Mouse (Mus musculus) neutrophil, adult 5-6 weeks (primary cell): ENCODE results near the gene Mccc1. TPM values are rescaled to one million over a fixed set of nuclear protein-coding genes. Genes with fewer than 3 reads are reported as not detected.
A peak's percentile ranks its signal among the peaks of the same experiment; 100 is the strongest.

Source experiments
- ATAC-seq: fragments of 151-379, 151-347 bp; 2 replicates; pipeline ENCODE4 v1.8.0; 2017; ENCODE audit warnings: mild to moderate bottlenecking, moderate TSS enrichment; ENCODE audit not compliant: insufficient number of reproducible peaks, poor library complexity, low FRiP score, severe bottlenecking; ENCODE audit errors: extremely low read depth
- total RNA-seq: library from RNA; stranded (forward); fragments of 200-1000 nt; gene quantifications from 2 replicates; pipeline ENCODE4 v1.2.3, GENCODE M21; 2017

Gene Mccc1
- 18.6 and 23.6 TPM in 2 replicates for total RNA-seq

DNA sequence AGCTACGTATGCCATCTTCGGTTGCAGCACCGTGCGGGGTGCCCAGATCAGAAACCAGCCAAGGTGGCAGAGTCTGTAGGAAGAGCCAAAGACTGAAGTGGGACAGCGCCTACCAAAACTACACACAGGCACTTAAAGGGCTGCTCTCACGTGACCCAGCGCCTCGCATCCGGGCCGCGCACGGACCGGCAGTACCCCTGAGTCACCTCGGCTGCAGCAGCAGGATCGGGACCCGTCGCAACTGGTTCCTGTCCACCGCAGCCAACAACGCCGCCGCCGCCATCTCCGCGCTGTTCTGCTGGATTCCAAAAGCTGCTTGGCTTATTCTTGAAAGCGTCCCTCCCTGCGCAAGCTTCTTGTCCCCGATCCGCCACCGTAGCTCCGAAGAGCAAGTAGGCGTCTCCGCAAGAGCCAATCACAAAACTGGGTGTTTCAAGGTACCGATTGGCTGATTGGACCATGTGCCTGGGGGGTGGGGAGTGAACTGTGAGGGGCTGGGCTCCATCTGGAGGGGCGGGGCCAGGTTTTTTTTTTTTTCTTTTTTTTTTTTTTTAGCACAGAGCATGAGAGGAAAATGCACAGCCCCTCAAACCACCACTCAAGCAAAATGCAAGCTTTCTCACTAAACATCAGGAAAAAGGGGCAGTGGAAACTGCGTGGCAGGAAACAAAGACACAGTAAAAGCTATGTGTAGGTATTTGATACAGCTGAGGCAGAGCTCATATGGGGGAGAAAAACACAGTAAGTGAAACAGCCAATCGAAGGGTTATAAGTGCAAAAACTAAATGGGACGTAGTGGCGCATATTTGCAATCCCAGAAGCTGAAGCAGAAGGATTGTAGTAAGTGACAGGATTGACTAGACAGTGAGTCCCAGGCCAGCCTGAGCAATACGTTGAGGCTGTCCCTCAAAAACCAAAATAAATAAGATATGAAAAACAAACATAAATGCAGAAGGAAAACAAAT is at the start of gene Mccc1:
Gene Mccc1 (minus strand): TSS at position 404 of the 965 bp plus-strand sequence.
- peak; percentile 100 for ATAC-seq

DNA sequence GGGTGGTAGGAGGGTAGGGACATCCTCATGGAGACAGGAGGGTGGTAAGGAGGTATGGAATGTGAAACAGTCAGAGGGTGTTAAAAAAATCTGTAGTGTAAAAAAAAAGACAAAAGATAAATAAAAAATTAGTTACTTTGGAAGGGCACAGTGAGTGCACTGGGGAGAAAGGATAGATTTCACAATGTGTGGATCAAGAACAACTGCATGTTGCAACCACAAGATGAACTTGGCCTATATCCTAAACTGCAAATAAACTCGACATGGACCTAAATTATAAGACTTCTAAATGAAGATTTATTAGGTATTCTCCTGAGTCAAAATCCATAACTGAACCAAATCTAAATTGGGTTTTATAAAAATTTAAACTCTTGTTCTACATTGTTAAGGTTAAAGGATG is 48.6 kb upstream of the Mccc1 start:
- no peak for ATAC-seq

DNA sequence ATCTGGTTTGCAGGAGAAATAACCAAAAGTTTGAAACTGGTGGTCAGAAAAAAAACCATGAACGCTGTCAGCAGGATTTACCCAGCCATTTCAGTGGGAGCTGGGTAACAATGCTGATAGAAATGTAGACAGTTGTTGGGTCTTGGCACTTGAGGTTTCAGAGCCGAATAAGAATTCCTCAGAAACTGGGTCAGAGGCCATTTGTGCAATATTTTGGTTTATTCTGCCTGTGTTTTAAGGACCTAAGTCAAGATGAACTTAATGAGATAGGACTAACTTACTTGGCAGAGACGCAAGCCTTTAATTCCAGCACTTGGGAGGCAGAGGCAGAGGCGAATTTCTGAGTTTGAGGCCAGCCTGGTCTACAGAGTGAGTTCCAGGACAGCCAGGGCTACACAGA is 44.6 kb upstream of the Mccc1 start:
- no peak for ATAC-seq

DNA sequence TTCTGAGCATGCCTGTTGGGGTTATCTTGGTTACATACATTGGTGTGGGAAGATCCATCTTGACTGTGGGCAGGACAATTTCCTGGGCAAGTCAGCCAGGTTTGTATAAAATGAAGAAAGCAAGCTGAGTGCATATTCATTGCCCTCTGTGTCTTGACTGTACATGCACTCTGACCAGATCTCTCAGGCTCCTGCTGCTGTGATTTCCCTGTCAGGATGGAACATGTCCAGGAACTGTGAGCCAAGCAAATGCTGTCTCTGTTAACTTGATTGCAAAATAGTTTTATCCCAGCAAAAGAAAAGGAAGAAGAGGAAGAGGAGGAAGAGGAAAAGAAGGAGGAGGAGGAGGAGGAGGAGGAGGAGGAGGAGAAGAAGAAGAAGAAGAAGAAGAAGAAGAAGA is 44.0 kb upstream of the Mccc1 start:
- ATAC-seq: no peak

- no peak for ATAC-seq
Observed at GRCm38 (mm10) chr3:36031740-36032510, 31.4 kb upstream of the Mccc1 start.

DNA sequence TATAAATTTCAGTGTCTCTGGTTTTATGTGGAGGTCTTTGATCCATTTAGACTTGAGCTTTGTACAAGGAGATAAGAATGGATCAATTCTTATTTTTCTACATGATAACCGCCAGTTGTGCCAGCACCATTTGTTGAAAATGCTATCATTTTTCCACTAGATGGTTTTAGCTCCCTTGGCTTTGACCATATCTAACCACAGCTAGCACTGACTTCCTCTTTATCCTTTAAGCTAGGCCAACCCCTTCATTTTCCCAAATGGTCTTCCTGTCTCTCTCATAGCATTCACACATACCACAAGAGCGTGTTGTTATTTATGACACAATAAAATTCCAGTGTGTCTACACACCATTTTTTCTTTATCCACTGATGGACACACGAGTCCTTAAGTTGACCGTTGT is 29.5 kb upstream of the Mccc1 start:
- ATAC-seq: no peak

GRCm38 (mm10) chr3:36025732-36026131 is 25.3 kb upstream of the Mccc1 start:
- no peak for ATAC-seq

DNA sequence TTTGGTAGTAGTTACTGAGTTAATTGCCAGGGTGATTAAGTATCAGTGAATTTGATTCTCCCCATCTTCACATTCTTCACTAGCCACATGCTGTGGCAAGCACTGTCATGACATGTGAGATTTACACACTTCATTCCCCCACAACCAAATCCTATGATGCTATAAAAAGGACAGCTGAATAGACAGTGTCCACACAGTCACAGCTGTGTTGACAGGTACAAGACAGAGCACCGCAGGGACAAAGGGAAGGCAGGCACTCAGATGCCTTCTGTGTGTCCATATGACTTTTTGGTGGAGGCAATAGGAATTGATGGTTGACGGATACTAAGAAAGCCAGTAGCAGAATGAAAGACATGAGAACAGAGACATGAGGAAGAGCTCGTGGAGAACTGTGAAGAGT is 10.8 kb upstream of the Mccc1 start:
- ATAC-seq: no peak

- ATAC-seq: no peak
Observed at GRCm38 (mm10) chr3:36008411-36009154, 8.1 kb upstream of the Mccc1 start.

- ATAC-seq: no peak
Observed at GRCm38 (mm10) chr3:36004028-36004895, 3.8 kb upstream of the Mccc1 start.

GRCm38 (mm10) chr3:35994552-35995531 is 5.6 kb downstream of the Mccc1 start:
- ATAC-seq: no peak

GRCm38 (mm10) chr3:35990715-35991114 is 9.8 kb downstream of the Mccc1 start:
- ATAC-seq: no peak

- no peak for ATAC-seq
Observed at GRCm38 (mm10) chr3:35988031-35988430, 12.4 kb downstream of the Mccc1 start.

DNA sequence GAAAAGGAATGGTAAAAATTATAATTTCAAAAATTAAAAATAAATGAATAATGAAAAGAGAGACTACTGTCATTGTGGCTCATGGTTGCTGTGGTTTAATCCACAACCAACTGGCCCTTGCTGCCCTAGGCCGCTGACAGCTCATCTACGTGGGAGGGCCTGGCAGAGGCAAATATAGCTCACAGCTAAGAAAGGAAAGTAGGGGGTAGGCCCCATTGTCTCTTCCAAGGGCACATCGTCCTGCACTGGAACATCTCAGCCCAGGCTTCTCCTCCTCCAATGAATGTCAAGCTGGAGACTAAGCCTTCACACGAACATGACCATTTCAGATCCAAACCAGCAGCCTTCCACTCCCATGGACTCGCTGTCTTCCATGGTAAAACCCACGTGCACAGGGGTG is 14.2 kb downstream of the Mccc1 start:
- ATAC-seq: no peak

- ATAC-seq: peak; percentile 64; the same call in 1 of the 2 replicates
Observed at GRCm38 (mm10) chr3:35973551-35973950, 26.9 kb downstream of the Mccc1 start.

DNA sequence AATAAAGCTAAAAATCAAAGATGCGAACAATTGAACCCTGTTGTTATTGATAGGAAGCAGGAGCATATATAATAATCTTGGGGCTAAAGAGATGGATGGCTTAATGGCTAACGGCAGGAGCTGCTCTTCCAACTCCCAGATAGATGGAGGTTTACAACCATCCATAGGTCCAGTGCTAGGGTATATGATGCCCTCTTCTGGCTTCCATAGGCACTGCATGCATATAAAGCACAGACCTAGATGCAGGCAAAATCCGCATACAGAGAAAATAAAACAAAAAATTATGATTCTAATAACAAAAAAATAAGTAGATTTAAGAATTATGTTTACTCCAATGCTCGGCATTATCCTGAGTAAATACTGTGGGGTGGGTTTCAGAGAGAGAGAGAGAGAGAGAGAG is 27.5 kb downstream of the Mccc1 start:
- ATAC-seq: peak; percentile 37; the same call in 1 of the 2 replicates

DNA sequence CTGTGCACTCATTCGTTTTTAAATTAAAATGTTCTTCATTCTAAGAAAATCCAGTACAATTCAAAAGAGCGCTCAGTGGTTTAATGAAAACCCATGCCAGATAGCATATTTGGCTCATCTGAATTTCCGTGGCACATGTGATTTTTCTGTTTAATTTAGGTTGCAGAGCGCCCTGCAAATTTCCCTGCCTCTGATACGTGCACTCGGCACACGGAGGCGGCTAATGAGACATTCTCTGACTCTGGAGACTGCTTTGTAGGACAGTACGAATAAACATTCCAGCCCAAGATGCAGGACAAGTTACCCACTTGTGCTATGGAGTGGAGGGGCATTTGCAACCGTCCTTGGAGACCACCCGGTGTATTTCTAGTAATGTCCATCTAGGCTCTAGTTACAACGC is 29.3 kb downstream of the Mccc1 start:
- no peak for ATAC-seq
